Mouse (Mus musculus) cerebellum, adult 2 months (tissue): ENCODE results near the gene Enox1. TPM values are rescaled to one million over a fixed set of nuclear protein-coding genes. Genes with fewer than 3 reads are reported as not detected.
A peak's percentile ranks its signal among the peaks of the same experiment; 100 is the strongest.

Source experiments
- DNase-seq, 2 experiments: peaks; one replicate each; pipeline ENCODE4 v3.0.0; 2021
- H3K27ac ChIP-seq: fragments of 200-500 bp; 2 replicates; pipeline ENCODE4 v1.5.1; 2012; ENCODE audit warnings: low read length, control low read depth, inconsistent platforms; ENCODE audit not compliant: insufficient read depth
- H3K27me3 ChIP-seq: fragments of 200-500 bp; 2 replicates; pipeline ENCODE4 v1.6.1; 2012; ENCODE audit warnings: inconsistent platforms, mild to moderate bottlenecking, low read length, moderate library complexity; ENCODE audit not compliant: control insufficient read depth, insufficient read depth
- H3K4me1 ChIP-seq: fragments of 200-500 bp; 2 replicates; pipeline ENCODE4 v1.6.1; 2011; ENCODE audit warnings: low read length; ENCODE audit not compliant: control insufficient read depth, insufficient read depth
- H3K4me3 ChIP-seq: fragments of 200-500 bp; replicated peaks from 2 replicates; pipeline ENCODE3; 2011; ENCODE audit warnings: mild to moderate bottlenecking, low read depth, low read length, control low read depth; ENCODE audit not compliant: insufficient read depth
- CTCF ChIP-seq: fragments of 200-500 bp; IDR thresholded peaks from 2 replicates; pipeline ENCODE4 v1.5.1; 2011; ENCODE audit warnings: low read depth, mild to moderate bottlenecking, control low read depth, low read length, moderate library complexity, borderline replicate concordance; ENCODE audit not compliant: insufficient read depth
- POLR2A ChIP-seq: fragments of 200-500 bp; IDR thresholded peaks from 2 replicates; pipeline ENCODE4 v1.6.1; 2011; ENCODE audit warnings: low read length, control low read depth, borderline replicate concordance; ENCODE audit not compliant: insufficient read depth
- WGBS: fragments of 180-500 bp; shearing (Covaris S2); methylation state at CpG from one replicate; pipeline ENCODE4 v1.1.7; 2018; 5-methylcytosine and 5-hydroxymethylcytosine counted together
- polyA plus RNA-seq: library from polyadenylated mRNA; depleted of rRNA; stranded (reverse); fragments of >200 nt; gene quantifications from 2 replicates; pipeline ENCODE4 v1.2.3, GENCODE M21; 2012

The Enox1 gene
- polyA plus RNA-seq, 1 experiment, result 15.2 TPM

DNA sequence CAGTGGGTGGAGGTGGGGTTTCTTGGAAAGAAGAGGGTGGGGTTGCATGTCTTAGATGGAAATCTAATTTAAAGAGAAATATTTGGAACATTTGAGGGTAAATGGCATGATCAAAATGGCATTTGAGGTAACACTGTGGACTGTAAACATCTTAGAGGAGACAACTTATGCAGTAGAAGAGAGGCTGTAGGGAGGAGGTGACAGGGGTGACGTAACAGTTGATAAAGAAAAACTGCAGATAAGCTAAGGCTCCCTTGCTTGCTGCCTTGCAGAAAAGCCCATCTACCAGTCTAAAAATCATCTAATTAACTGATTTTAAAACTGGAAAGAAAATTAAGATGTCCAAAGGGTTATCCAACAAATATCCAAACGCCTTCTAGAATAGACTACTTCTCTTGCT lies 123.9 kb downstream of the Enox1 start:
- Histone ChIP-seq H3K27ac (no peak overlapping the region), H3K4me1 (no peaks in the 10 kb centered on the region), H3K4me3 (no peak overlapping the region), H3K27me3 (no peaks in the 10 kb centered on the region)
- DNase-seq, result no peak
- WGBS, result 97% methylated on average over 2 of the region's 2 CpGs
- TF ChIP-seq CTCF (no peak), POLR2A (no peak)

- WGBS, result 94% methylated on average over 7 of the region's 7 CpGs
These were observed 124.3 kb downstream of the Enox1 start for GRCm38 (mm10) chr14:77280893-77281292.

GRCm38 (mm10) chr14:77283939-77284338 lies 127.4 kb downstream of the Enox1 start:
- TF ChIP-seq POLR2A (no peak), CTCF (no peak)
- Histone ChIP-seq H3K4me1 (no peaks in the 10 kb centered on the region), H3K4me3 (no peak overlapping the region), H3K27ac (no peak overlapping the region), H3K27me3 (no peaks in the 10 kb centered on the region)
- no peak for DNase-seq
- WGBS, result 58% methylated on average over 4 of the region's 4 CpGs

More at GRCm38 (mm10) chr14:77280893-77281292, 124.3 kb downstream of the Enox1 start:
- no peak for DNase-seq
- Histone ChIP-seq H3K27me3 (no peaks in the 10 kb centered on the region), H3K27ac (no peak overlapping the region), H3K4me1 (no peaks in the 10 kb centered on the region), H3K4me3 (no peak overlapping the region)
- TF ChIP-seq POLR2A, result no peak
- TF ChIP-seq CTCF, result no peak

- TF ChIP-seq POLR2A (no peak), CTCF (no peak)
- 65% methylated on average over 3 of the region's 3 CpGs for WGBS
- Histone ChIP-seq H3K4me1 (no peaks in the 10 kb centered on the region), H3K27ac (no peak overlapping the region), H3K27me3 (no peaks in the 10 kb centered on the region), H3K4me3 (no peak overlapping the region)
- no peak for DNase-seq
These were observed 128.9 kb downstream of the Enox1 start for GRCm38 (mm10) chr14:77285453-77285852.

DNA sequence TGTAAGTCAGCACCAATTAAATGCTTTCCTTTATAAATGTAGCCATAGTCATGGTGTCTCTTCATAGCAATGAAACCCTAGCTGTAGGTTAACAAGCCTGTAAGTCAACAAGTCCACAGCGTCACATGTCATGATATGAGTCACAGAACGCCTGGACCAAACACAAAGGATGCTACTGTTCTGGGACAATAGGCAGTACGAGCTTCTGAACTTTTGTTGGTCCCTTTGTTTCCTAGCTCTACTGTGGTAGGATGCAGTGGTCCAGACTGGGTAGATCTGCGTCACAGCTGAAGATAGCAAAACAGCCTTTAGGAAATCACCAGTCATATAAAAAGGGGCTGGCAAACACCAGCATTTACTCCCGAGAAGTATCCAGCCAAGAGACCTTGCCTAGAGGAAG lies 135.2 kb downstream of the Enox1 start:
- Histone ChIP-seq H3K27ac (no peak overlapping the region), H3K4me1 (no peaks in the 10 kb centered on the region), H3K27me3 (no peaks in the 10 kb centered on the region), H3K4me3 (no peak overlapping the region)
- TF ChIP-seq POLR2A (no peak), CTCF (no peak)
- peak in 1 of 2 experiments; percentile 8 for DNase-seq
- whole genome bisulfite sequencing, result 90% methylated on average over 5 of the region's 5 CpGs

DNA sequence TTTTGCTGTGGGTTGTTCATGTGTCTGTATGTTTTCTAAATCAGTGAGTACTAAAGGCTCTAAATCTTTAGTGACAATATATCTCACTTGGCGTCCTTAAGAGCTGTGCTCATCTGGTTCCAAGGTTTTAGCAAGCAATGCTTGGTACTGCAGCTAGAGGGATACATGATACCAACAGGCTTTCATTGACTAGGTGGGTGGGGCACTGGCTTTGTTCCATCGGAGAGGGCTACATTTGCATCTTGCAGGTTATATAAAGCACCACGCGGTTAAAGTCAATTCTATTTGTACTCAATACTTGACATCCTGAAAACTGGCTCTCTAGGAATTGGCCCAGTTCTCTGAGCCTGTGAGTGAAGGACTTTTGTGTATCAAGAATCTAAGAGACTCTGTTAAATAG lies 140.5 kb downstream of the Enox1 start:
- no peak overlapping the region for H3K4me3 ChIP-seq
- H3K4me1 ChIP-seq, result peaks cover 7% of the 10 kb centered on the region; the same call in 1 of the 2 replicates
- DNase-seq, result peak in 1 of 2 experiments; percentile 21
- 68% methylated on average over 4 of the region's 4 CpGs for WGBS
- H3K27ac ChIP-seq, result no peak overlapping the region
- TF ChIP-seq POLR2A, result no peak
- no peaks in the 10 kb centered on the region for H3K27me3 ChIP-seq

GRCm38 (mm10) chr14:77298327-77298726 lies 141.8 kb downstream of the Enox1 start:
- peak in 1 of 2 experiments; percentile 73 for DNase-seq
- Histone ChIP-seq H3K27me3 (no peaks in the 10 kb centered on the region), H3K4me3 (no peak overlapping the region), H3K4me1 (peaks cover 7% of the 10 kb centered on the region; the same call in 1 of the 2 replicates), H3K27ac (no peak overlapping the region)
- 47% methylated on average over 3 of the region's 3 CpGs for WGBS
- TF ChIP-seq CTCF (no peak), POLR2A (no peak)

DNA sequence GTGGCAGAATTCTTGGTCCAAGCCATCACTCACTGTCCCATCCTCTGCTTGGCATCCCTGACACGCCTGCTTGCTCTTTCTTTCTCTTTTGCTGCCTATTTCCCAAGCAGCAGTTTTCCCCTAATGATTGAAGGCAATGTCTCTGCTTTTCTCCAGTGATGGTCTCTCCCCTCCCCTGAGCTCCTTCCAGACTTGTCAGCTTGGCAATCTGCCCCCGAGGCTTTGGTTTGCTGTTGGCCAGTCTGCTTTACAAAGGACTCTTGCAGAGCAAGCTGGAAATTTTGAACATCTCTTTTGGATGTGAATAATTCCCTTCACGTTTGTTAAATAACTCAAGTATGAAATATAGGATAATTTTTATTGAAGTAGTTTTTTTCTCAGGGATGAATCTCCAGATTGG lies 153.0 kb downstream of the Enox1 start:
- Histone ChIP-seq H3K4me3 (no peak overlapping the region), H3K27me3 (no peaks in the 10 kb centered on the region; the same call in 1 of the 2 replicates), H3K4me1 (peaks cover 3% of the 10 kb centered on the region), H3K27ac (no peak overlapping the region)
- TF ChIP-seq CTCF, result no peak
- no peak for TF ChIP-seq POLR2A
- 37% methylated on average over 3 of the region's 3 CpGs for WGBS
- peak; percentile 44 for DNase-seq
